Mouse (Mus musculus) forebrain, embryonic 11.5 days (tissue): ENCODE measurements around the gene Sp9. TPM values are rescaled to one million over a fixed set of nuclear protein-coding genes. Genes with fewer than 3 reads are reported as not detected.

ENCODE experiments used
- ATAC-seq: fragments of 200-750 bp; cut with Nextera tagmentation; replicated peaks from 2 replicates; pipeline ENCODE4 v1.8.0; 2017; ENCODE audit warnings: moderate TSS enrichment; ENCODE audit not compliant: low FRiP score
- DNase-seq: peaks from one replicate; pipeline ENCODE4 v3.0.0-alpha.2; 2017; ENCODE audit warnings: low spot score
- H3K27ac ChIP-seq: fragments of 300-500 bp; sonication (generic); 2 replicates; pipeline ENCODE4 v1.5.1; 2014; ENCODE audit warnings: low read depth, low read length
- H3K27me3 ChIP-seq: fragments of 300-500 bp; sonication (generic); 2 replicates; pipeline ENCODE4 v1.6.1; 2014; ENCODE audit warnings: mild to moderate bottlenecking, low read length, mixed read lengths; ENCODE audit not compliant: control insufficient read depth, insufficient read depth
- H3K36me3 ChIP-seq: fragments of 300-500 bp; sonication (generic); 2 replicates; pipeline ENCODE4 v1.6.1; 2014; ENCODE audit warnings: mild to moderate bottlenecking, low read length, moderate library complexity, mixed read lengths; ENCODE audit not compliant: control insufficient read depth, insufficient read depth
- H3K4me1 ChIP-seq: fragments of 300-500 bp; sonication (generic); replicated peaks from 2 replicates; pipeline ENCODE4 v1.6.1; 2014; ENCODE audit warnings: low read length, mixed read lengths; ENCODE audit not compliant: control insufficient read depth, insufficient read depth
- H3K4me2 ChIP-seq: fragments of 300-500 bp; sonication (generic); 2 replicates; pipeline ENCODE4 v1.6.1; 2014; ENCODE audit warnings: low read depth, mild to moderate bottlenecking, low read length, moderate library complexity, mixed read lengths; ENCODE audit not compliant: severe bottlenecking
- H3K4me3 ChIP-seq: fragments of 300-500 bp; sonication (generic); 2 replicates; pipeline ENCODE4 v1.5.1; 2014; ENCODE audit warnings: low read depth, low read length
- H3K9ac ChIP-seq: fragments of 300-500 bp; sonication (generic); 2 replicates; pipeline ENCODE4 v1.6.1; 2014; ENCODE audit warnings: low read length
- H3K9me3 ChIP-seq: fragments of 300-500 bp; sonication (generic); 2 replicates; pipeline ENCODE4 v1.6.1; 2016; ENCODE audit warnings: low read length, mixed read lengths; ENCODE audit not compliant: control insufficient read depth
- WGBS: fragments of 180-500 bp; shearing (Covaris S2); extraction: QIAGEN DNeasy Blood & Tissue Kit; methylation state at CpG from one replicate; pipeline ENCODE4 v1.1.7; 2014; 5-methylcytosine and 5-hydroxymethylcytosine counted together
- polyA plus RNA-seq: library from polyadenylated mRNA; unstranded; fragments of >200 nt; fragmentation: Nextera tagmentation; extraction: Ambion mirVana; gene quantifications from 2 replicates; pipeline ENCODE4 v1.2.1, GENCODE M21; 2014

Sp9 gene
- polyA plus RNA-seq, 1 experiment from 2014 or later, result 5.5 TPM

GRCm38 (mm10) chr2:73295023-73295422 is 23.3 kb downstream of the Sp9 start:
- ATAC-seq (no peak), DNase-seq (no peak)
- Histone ChIP-seq H3K27me3 (no peaks in the 10 kb centered on the region), H3K9me3 (no peaks in the 10 kb centered on the region), H3K9ac (no peak overlapping the region), H3K27ac (no peak overlapping the region), H3K4me3 (no peak overlapping the region), H3K4me1 (no peaks in the 10 kb centered on the region), H3K36me3 (no peaks in the 10 kb centered on the region), H3K4me2 (no peak overlapping the region)
- whole genome bisulfite sequencing, result 89% methylated on average over 7 of the region's 7 CpGs

DNA sequence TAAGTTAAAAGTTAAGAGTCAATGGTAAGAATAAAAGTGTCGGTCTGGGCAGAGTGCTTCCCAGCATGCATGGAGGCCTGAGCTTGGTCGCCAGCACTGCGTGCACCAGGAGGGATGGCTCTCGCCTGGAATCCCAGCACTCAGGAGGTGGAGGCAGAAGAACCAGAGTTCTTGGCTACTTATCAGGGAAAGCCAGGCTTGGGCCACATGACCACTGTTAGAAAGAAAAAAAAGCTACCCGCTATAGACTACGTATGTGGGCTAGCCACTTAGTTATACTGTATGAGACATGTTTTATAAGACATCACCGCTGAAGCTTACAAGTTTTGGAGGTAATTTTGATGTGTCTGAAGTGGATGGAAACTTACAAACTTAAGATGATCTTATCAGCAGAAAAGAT is 26.4 kb downstream of the Sp9 start:
- ATAC-seq, result no peak

DNA sequence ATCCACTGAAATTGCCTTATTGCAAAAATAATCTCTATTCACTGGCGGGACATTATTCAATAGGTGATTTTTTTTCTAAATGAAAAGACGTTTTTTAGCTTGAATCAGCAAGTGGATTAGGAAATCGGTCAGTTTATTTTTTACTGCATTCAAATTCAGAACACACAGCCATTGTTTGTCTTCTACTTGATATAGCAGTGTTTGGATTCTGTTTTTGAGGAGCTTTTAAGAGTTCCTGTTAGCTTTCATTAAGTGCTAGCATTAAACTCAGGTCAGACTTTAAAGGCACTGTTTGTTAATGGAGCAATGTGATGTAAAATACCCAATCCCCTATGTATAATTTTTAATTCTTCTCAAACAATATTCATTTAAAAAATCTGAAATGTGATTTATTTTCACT is 27.1 kb downstream of the Sp9 start:
- DNase-seq, result no peak
- WGBS, result 50% methylated on average over 3 of the region's 3 CpGs

More for the DNA sequence above, 26.4 kb downstream of the Sp9 start:
- Histone ChIP-seq H3K4me2 (no peak overlapping the region), H3K9ac (no peak overlapping the region), H3K9me3 (no peaks in the 10 kb centered on the region), H3K36me3 (no peaks in the 10 kb centered on the region), H3K4me1 (no peaks in the 10 kb centered on the region), H3K4me3 (no peak overlapping the region), H3K27me3 (no peaks in the 10 kb centered on the region), H3K27ac (no peak overlapping the region)
- no peak for DNase-seq
- WGBS, result 83% methylated on average over 7 of the region's 7 CpGs

DNA sequence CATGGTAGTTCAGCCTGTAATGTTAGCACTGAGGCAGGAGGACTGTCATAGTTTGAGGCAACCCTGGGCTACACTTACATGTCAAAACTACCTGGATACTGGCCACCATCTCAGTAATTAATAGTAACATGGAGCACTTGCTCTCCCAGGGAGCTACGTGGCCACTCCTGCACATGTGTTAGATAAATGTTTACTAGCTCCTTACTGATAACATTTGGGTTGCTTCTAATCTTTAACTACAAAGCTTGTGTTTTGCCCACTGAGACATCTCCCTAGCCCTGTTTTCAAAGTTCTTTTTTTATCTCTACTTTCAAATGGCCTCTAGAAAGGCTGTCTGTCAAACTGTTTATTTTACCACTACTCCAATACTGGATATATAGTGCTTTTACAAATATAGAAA is 30.3 kb downstream of the Sp9 start:
- Histone ChIP-seq H3K4me2 (no peak overlapping the region), H3K9ac (no peak overlapping the region), H3K27ac (no peak overlapping the region), H3K4me1 (no peaks in the 10 kb centered on the region), H3K36me3 (peaks cover 3% of the 10 kb centered on the region; the same call in 1 of the 2 replicates), H3K4me3 (no peak overlapping the region), H3K27me3 (no peaks in the 10 kb centered on the region), H3K9me3 (no peaks in the 10 kb centered on the region)
- ATAC-seq (no peak), DNase-seq (no peak)
- whole genome bisulfite sequencing, result 97% methylated on average over 1 of the region's 1 CpGs

More for the DNA sequence above, 27.1 kb downstream of the Sp9 start:
- Histone ChIP-seq H3K27ac (no peak overlapping the region), H3K9me3 (no peaks in the 10 kb centered on the region), H3K9ac (no peak overlapping the region), H3K4me1 (no peaks in the 10 kb centered on the region), H3K4me3 (no peak overlapping the region), H3K36me3 (no peaks in the 10 kb centered on the region), H3K27me3 (no peaks in the 10 kb centered on the region), H3K4me2 (no peak overlapping the region)
- no peak for ATAC-seq

DNA sequence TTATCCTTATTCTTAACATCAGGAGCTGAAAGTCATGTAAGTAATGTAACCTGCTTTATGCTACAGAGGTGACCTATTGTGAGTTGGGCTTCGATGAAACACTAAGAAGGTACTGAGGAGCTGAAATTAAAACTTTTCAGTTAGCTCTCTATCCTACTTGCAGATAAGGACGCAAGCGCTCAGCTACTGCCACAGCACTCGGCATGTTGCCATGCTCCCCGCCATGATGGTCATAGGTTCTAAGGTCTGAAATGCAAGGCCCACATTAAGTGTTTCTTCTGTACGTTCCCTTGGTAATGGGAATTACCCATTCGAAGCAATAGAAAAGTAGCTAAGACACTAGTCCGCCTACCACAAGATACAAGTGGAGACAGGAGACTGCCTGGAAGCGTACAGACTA is 31.0 kb downstream of the Sp9 start:
- no peak for DNase-seq
- no peak for ATAC-seq
- H3K4me1 ChIP-seq, result no peaks in the 10 kb centered on the region
- H3K9me3 ChIP-seq, result no peaks in the 10 kb centered on the region
- H3K9ac ChIP-seq, result no peak overlapping the region
- H3K4me3 ChIP-seq, result no peak overlapping the region
- WGBS, result 94% methylated on average over 9 of the region's 9 CpGs
- no peaks in the 10 kb centered on the region for H3K27me3 ChIP-seq
- no peak overlapping the region for H3K4me2 ChIP-seq
- no peak overlapping the region for H3K27ac ChIP-seq
- H3K36me3 ChIP-seq, result peaks cover 3% of the 10 kb centered on the region; the same call in 1 of the 2 replicates

- no peak for ATAC-seq
- H3K27ac ChIP-seq, result no peak overlapping the region
- H3K36me3 ChIP-seq, result peaks cover 3% of the 10 kb centered on the region; the same call in 1 of the 2 replicates
- 91% methylated on average over 5 of the region's 5 CpGs for WGBS
- DNase-seq, result no peak
- H3K4me3 ChIP-seq, result no peak overlapping the region
- no peaks in the 10 kb centered on the region for H3K4me1 ChIP-seq
- H3K4me2 ChIP-seq, result no peak overlapping the region
- no peaks in the 10 kb centered on the region for H3K27me3 ChIP-seq
- H3K9me3 ChIP-seq, result no peaks in the 10 kb centered on the region
- no peak overlapping the region for H3K9ac ChIP-seq
Observed at GRCm38 (mm10) chr2:73304506-73304905, 32.8 kb downstream of the Sp9 start.

GRCm38 (mm10) chr2:73306006-73306405 is 34.3 kb downstream of the Sp9 start:
- no peak overlapping the region for H3K4me3 ChIP-seq
- DNase-seq (no peak), ATAC-seq (no peak)
- no peaks in the 10 kb centered on the region for H3K27me3 ChIP-seq
- no peak overlapping the region for H3K27ac ChIP-seq
- WGBS, result 89% methylated on average over 7 of the region's 7 CpGs
- no peaks in the 10 kb centered on the region for H3K4me1 ChIP-seq
- H3K9me3 ChIP-seq, result no peaks in the 10 kb centered on the region
- H3K4me2 ChIP-seq, result no peak overlapping the region
- no peak overlapping the region for H3K9ac ChIP-seq
- H3K36me3 ChIP-seq, result peaks cover 3% of the 10 kb centered on the region; the same call in 1 of the 2 replicates

DNA sequence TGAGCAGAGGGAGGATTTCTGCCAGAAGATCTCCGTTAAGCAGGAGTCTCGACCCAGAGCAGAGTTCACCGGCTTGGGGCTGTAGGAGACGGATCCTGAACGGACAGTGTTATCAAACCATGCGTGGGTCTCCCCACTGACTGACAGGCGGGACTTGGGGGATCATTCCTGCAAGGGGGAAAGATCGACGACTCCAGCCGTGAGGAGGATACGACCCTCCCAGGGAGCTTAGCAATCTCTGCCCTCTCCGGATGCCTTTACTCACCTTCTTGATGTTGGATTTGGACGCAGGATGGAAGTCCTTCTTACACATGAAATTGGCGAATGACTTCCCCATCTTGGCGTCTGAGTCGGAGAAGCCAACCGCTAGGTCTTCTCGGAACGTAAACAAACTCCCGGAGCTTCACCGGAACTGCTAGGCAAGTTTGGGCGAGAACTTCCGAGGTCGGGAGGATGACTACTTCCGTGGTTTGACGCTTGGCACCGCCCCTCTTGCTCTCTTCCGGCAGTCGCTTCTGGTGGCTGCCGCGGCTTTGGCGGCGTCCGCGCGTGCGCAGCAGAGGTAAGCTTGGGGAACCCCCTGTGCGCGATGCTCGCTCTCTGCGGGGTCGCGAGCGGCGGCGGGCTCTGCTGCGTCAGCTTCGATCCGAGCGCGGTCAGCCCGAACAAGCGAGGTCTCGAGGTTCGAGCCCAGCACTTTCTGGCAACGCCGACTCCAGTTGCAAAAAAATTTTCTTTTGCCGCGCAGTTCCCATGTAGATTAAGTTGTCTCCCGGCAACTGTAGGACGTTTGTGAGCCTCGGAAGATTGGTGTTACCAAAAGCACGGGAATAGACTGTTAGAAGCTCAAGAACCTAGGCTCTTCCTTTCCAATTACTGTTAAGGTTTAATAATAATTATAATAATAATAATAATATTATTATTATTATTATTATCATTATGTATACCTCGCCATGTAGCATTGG is 40.7 kb downstream of the Sp9 start, which contains the start of the genes Scrn3 and Cir1:
Scrn3 (plus strand) TSS at position 450 of the 965 bp plus-strand sequence.
Cir1 (minus strand) TSS at position 550 of the 965 bp plus-strand sequence.
- ATAC-seq (peak; percentile 95), DNase-seq (peak; percentile 97)
- no peaks in the 10 kb centered on the region for H3K9me3 ChIP-seq
- under 1% methylated on average over 64 of the region's 64 CpGs for WGBS
- no peaks in the 10 kb centered on the region; the same call in 1 of the 2 replicates for H3K4me1 ChIP-seq
- peak within 1 kb of the TSS; percentile 64; the same call in 1 of the 2 replicates for H3K27ac ChIP-seq
- H3K9ac ChIP-seq, result peak within 1 kb of the TSS; percentile 65
- H3K4me2 ChIP-seq, result peak within 1 kb of the TSS; percentile 90
- H3K4me3 ChIP-seq, result peak within 1 kb of the TSS; percentile 77
- H3K27me3 ChIP-seq, result no peaks in the 10 kb centered on the region
- no peaks in the 10 kb centered on the region for H3K36me3 ChIP-seq
